Mouse (Mus musculus): ENCODE data around the gene Myo1a.

Myo1a gene

DNA sequence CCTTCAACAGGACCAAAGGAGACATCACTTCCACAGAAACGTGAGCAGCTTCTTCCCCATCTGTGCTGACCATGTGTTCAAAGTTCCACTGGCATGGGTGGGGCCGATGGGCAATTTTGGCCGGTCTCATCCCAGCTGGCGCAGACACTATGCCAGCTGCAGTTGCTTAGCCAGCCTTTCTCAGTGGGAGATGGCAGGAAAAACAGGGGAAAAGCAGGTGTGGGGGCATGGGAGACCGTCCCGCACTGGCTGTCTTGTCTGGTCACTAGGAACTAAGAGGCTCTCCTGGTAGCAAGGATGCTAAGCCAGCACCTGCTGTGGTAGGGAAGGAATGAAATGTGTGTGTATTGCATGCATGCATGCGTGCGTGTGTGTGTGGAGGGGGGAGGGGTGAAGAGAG is 23.5 kb downstream of the Myo1a start:
- no peak for DNase-seq (ENCODE audit: low spot score in 2 of 2)

DNA sequence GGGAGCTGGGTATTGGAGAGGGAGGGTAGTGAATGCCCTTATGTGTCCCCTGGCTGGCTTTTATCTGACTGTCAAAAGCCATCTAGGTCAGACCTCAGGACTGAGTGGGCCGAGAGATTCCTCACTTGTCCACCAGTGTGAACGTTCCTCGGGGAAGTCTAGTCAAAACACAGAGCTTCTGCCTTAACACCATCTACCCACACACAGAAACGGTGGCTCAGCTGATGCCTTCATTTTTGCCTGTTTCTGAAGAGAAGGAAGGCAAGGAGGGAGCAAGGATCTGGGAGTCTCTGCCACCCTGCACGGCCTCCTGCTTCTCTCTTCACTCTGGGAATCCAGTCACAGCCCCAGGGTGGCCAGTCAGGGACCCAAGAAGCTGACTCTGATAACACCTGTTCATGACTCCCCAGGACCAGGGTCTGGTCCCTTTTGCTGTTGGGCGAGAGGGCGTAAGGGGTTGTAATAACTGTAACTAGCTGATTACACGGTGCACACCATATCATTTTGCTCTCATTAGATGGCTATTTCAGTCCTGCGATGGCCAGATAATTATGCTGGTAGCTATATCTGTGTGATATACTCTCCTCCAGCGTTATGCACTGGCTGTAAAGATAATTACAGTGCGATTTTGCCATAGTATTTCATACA is 25.4 kb downstream of the Myo1a start:
- DNase-seq (ENCODE audit: low spot score in 2 of 2) = no peak

DNA sequence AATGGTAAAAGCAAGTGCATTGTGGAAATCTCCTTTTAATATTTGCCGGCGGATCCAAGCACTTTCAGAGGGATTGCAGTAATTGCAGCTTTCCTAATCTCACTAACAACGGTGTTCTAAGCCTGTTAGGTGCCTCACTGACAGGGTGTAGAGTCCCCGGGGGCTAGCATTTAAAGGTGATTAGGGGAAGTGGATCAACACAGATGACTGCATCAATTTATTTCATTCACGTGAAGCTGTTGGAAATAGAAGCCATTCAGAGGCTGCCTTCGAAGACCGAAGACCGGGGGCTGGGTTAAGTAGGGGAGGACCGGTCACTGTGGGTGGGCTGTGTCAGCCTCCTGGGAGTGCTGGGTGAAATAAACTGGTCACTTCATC is 26.0 kb downstream of the Myo1a start:
- DNase-seq (ENCODE audit: low spot score in 2 of 2) = no peak

DNA sequence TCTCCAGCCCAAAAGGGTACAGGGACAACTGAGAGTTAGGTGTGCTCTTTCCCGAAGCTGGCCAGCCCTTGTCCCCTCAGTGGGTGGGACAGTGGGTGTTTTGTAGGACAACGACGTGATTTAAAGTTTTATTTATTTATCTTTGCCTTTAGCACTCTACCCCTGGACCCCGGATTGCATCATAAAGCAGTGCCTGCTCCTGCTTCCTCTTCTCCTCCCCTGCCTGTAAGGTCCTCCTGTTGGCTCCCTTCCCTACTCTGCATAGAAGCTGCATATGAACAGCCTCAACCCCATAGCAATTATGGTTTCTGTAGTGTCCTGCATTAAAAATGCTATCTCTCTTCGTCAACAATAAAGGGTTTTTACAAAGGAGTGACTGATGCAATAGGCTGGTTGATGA is 26.4 kb downstream of the Myo1a start:
- no peak for DNase-seq (ENCODE audit: low spot score in 2 of 2)

DNA sequence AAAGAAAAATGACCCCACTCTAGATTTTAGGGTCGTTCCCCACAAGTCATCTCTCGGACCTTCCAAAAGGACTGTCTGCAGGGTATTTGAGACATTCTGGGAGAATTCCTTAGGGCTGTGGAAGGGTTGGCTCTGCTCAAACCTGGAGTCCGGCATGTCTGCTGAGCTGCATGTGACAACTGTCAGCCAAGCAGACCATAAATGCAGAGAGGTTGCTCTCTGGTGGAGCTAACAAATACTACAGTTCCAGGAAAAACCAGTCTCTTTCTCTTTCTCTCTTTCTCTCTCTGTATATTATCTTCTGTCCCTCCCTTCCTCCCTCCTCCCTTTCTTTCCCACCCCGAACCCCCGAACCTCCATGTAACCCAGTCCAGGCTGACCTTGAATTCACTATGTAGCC is 29.5 kb downstream of the Myo1a start:
- DNase-seq (ENCODE audit: low spot score in 2 of 2) = no peak

DNA sequence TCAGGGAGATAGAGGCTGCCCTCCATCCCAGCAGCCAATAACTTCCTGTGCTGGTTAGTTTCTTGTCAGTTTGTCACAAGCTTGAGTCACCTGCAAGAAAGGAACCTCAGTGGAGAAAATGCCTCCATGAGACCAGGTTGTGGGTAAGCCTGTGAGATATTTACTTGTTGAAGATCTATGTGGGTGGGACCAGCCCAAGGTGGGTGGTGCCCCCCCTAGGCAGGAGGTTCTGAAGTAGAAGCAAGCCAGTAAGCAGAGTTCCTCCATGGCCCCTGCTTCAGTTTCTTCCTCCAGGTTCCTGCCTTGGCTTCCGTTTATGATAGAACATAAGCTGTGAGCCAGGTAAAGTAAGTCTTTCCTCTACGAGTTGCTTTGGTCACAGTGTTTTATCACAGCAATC is 31.3 kb downstream of the Myo1a start:
- DNase-seq (ENCODE audit: low spot score in 2 of 2) = no peak

GRCm38 (mm10) chr10:127736916-127737315 is 31.9 kb downstream of the Myo1a start:
- DNase-seq (ENCODE audit: low spot score in 2 of 2) = no peak

GRCm38 (mm10) chr10:127737552-127737951 is 32.6 kb downstream of the Myo1a start:
- no peak for DNase-seq (ENCODE audit: low spot score in 2 of 2)

GRCm38 (mm10) chr10:127738151-127738882 is 33.3 kb downstream of the Myo1a start:
- DNase-seq (ENCODE audit: low spot score in 2 of 2) = no peak

DNA sequence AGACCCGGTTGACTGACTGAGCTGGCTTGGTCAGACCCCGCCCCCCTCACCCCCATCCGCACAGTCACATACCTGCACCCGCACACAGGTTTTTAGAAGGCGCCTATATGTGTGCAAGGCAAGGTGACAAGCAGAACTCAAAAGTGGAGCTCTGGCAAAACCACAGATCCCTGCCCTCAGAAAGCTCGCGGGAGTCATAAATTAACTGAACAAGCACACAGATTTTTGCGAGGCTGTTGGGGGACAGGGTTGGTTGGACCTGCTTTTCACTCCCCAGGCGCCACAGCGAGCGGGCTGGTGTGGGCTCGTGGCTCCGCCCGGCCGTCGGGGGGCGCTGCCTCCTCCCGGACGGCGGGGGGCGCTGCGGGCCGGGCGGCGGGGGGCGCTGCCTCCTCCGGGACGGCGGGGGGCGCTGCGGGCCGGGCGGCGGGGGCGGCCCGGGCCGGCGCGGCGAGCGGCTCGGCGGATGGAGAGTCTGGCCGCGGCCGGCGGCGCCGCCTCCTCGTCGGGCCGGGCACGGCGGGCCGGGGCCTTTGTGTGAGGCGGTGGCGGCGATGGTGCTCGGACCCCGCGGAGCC is 34.2 kb downstream of the Myo1a start, which contains the start of gene Zbtb39:
TSS of gene Zbtb39 (plus strand) at position 456 of the 578 bp plus-strand sequence.
- peak; percentile 70 to 80 for DNase-seq (ENCODE audit: low spot score in 2 of 2)

- peak; percentile 22 to 42 for DNase-seq (ENCODE audit: low spot score in 2 of 2)
These were observed 34.7 kb downstream of the Myo1a start for GRCm38 (mm10) chr10:127739661-127740161.

GRCm38 (mm10) chr10:127744661-127745060 is 39.7 kb downstream of the Myo1a start:
- peak in 1 of 2 experiments; percentile 30 for DNase-seq (ENCODE audit: low spot score in 2 of 2)

GRCm38 (mm10) chr10:127745886-127746285 is 40.9 kb downstream of the Myo1a start:
- no peak for DNase-seq (ENCODE audit: low spot score in 2 of 2)

GRCm38 (mm10) chr10:127747254-127747653 is 42.3 kb downstream of the Myo1a start:
- no peak for DNase-seq (ENCODE audit: low spot score in 2 of 2)

DNA sequence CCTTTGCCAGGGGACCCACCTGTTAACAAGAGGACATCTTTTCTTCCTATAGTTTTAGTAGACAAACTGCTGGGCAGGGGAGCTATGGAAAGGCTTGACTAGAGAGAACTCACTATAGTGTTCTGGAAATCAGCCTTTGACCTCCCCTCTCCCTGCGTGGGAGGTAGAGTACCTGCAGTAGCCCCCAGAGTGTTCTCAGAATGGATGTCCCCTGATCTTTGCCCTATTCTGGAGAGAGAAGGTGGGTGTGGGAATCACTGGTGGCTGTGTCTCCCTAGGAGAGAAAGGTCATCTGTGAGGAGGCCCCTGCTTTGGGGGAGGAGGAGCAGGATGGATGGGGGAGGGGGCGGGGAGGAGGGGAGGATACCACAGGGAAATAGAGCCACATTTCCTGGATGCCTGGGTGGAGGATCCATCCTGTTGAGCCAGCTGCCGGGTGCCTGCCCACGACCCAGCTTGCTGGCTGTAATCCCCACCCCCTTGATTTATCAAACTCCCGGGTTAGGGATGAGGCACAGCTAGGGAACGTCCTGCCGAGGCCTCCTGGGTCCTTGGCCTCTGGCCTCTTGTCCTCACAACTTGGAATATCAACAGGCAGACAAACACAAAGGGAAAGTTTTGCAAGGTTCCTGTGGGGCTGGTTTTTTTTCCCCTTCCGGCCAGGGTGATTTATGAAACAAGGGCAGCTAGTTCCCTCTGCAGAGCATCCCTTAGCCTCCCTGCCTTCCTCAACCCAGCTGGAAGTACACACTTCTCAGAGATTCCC is 44.1 kb downstream of the Myo1a start:
- DNase-seq (ENCODE audit: low spot score in 2 of 2) = peak in 1 of 2 experiments; percentile 43

DNA sequence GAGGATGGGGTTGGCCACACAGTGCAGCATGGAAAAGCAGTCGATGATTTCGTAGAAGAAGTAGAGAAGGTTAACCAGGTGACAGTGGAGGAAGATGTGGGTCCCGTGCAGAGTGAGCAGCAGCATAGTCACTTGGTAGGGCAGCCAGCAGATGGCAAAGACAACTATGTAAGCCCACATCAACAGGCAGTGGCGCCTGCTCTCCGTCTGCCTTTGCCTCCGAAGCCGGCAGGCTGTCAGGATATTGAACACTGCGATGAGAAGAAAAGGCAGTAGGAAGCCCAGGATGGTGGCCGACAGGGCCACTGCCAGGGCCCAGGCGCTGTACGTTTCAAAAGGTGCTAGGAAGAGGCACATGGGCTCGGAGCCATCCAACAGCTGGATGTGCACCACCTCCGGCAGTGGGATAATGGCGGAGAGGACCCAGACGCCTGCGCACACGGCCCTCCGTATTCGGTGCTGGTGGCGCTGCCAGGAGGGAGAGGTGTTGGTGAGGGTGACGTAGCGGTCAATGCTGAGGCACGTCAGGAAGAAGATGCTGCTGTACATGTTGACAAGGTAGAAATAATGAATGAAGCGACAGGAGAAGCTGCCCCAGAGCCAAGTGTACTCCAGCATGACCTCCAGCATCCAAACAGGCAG is 45.3 kb downstream of the Myo1a start:
- no peak for DNase-seq (ENCODE audit: low spot score in 2 of 2)

- DNase-seq (ENCODE audit: low spot score in 2 of 2) = no peak
These were observed 46.6 kb downstream of the Myo1a start, which contains the start of gene Gpr182 for GRCm38 (mm10) chr10:127751548-127751947. Gpr182 (minus strand) TSS chr10:127751732.

GRCm38 (mm10) chr10:127754566-127755166 is 49.7 kb downstream of the Myo1a start:
- DNase-seq (ENCODE audit: low spot score in 2 of 2) = no peak

GRCm38 (mm10) chr10:127755246-127755645 is 50.3 kb downstream of the Myo1a start:
- DNase-seq (ENCODE audit: low spot score in 2 of 2) = no peak

- DNase-seq (ENCODE audit: low spot score in 2 of 2) = no peak
These were observed 50.9 kb downstream of the Myo1a start for GRCm38 (mm10) chr10:127755770-127756468.
